Mouse (Mus musculus) midbrain, embryonic 15.5 days (tissue): ENCODE data around the gene Tmprss7. TPM values are rescaled to one million over a fixed set of nuclear protein-coding genes. Genes with fewer than 3 reads are reported as not detected.

Experiments used
- ATAC-seq: fragments of 200-750 bp; cut with Nextera tagmentation; replicated peaks from 2 replicates; pipeline ENCODE4 v1.8.0; 2017; ENCODE audit warnings: moderate TSS enrichment
- H3K27ac ChIP-seq: fragments of 300-500 bp; sonication (generic); 2 replicates; pipeline ENCODE4 v1.5.1; 2015; ENCODE audit warnings: mild to moderate bottlenecking, inconsistent platforms
- H3K27me3 ChIP-seq: fragments of 300-500 bp; sonication (generic); replicated peaks from 2 replicates; pipeline ENCODE4 v1.6.1; 2015; ENCODE audit warnings: inconsistent platforms
- H3K36me3 ChIP-seq: fragments of 300-500 bp; sonication (generic); replicated peaks from 2 replicates; pipeline ENCODE4 v1.6.1; 2015; ENCODE audit warnings: inconsistent platforms
- H3K4me1 ChIP-seq: fragments of 300-500 bp; sonication (generic); 2 replicates; pipeline ENCODE4 v1.6.1; 2015; ENCODE audit warnings: inconsistent platforms
- H3K4me2 ChIP-seq: fragments of 300-500 bp; sonication (generic); 2 replicates; pipeline ENCODE4 v1.6.1; 2015; ENCODE audit warnings: inconsistent platforms, mild to moderate bottlenecking, moderate library complexity
- H3K4me3 ChIP-seq: fragments of 300-500 bp; sonication (generic); 2 replicates; pipeline ENCODE4 v1.5.1; 2015; ENCODE audit warnings: mild to moderate bottlenecking, inconsistent platforms
- H3K9ac ChIP-seq: fragments of 300-500 bp; sonication (generic); 2 replicates; pipeline ENCODE4 v1.6.1; 2015; ENCODE audit warnings: mild to moderate bottlenecking, inconsistent platforms
- H3K9me3 ChIP-seq: fragments of 300-500 bp; sonication (generic); 2 replicates; pipeline ENCODE4 v1.6.1; 2016; ENCODE audit warnings: inconsistent platforms
- WGBS: fragments of 180-500 bp; shearing (Covaris S2); methylation state at CpG from one replicate; pipeline ENCODE4 v1.1.7; 2015; ENCODE audit warnings: mixed read lengths; 5-methylcytosine and 5-hydroxymethylcytosine counted together
- polyA plus RNA-seq: library from polyadenylated mRNA; unstranded; fragments of >200 nt; fragmentation: Nextera tagmentation; extraction: Ambion mirVana; gene quantifications from 2 replicates; pipeline ENCODE4 v1.2.1, GENCODE M21; 2015

Tmprss7 gene
- polyA plus RNA-seq, 1 experiment from 2014 or later, result 0.72 TPM

DNA sequence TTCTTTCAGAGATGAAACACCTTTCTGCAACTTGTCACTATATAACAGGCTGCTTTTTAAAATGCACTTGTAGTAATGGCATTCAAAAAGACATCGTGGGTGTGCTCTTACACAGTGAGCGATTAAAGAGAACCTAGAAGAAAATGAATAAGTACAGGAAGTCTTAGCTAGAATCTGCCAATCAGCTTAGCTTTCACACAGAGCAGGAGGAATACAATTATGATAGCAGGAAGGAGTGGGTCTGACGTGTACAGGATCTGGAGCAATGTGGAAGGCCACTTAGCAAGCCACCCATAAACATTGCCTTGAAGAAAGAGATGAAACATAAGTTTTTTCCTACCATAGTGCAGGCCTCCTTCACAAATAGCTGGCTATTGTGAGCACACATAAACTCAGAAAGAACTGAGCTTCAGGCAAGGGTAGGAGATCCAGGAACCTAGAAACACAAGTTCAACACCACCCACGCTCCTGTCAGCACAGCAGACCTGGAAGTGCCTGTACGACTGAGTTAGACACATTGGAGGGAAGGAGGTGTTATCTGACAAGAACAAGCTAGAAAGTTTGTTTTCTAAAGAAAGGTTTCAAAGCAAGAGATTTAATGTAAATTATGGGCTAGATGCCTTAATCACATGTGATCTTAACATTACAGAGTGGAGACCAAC lies 21.2 kb upstream of the Tmprss7 start:
- H3K4me3 ChIP-seq, result no peak overlapping the region
- H3K27ac ChIP-seq, result no peak overlapping the region
- H3K9me3 ChIP-seq, result no peaks in the 10 kb centered on the region
- H3K9ac ChIP-seq, result no peak overlapping the region
- 91% methylated on average over 5 of the region's 5 CpGs for WGBS
- H3K4me2 ChIP-seq, result no peak overlapping the region
- H3K36me3 ChIP-seq, result peaks cover 32% of the 10 kb centered on the region
- H3K27me3 ChIP-seq, result no peaks in the 10 kb centered on the region
- ATAC-seq, result no peak
- H3K4me1 ChIP-seq, result 0 out of 2 replicates have a peak, but pooled peaks cover 6% of the 10 kb centered on the region

DNA sequence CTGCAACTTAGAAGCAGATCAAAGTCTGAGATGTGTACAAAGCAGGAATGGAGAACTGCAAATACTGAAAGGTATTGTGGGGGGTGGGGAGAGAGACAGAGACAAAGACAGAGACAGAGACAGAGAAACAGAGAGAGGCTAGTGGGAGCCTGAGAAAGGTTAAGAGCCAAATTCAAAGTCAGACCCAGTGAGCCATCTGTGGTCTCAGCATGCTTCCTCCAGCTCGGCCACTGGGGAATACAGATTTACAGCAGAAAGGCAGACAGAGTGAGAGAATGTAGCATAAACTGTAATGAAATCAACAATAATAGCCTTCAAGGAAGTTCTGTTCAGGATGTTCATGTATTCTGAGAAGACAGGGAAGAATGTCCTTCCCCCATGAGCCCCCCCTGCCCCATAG lies 20.4 kb upstream of the Tmprss7 start:
- Histone ChIP-seq H3K4me2 (no peak overlapping the region), H3K27me3 (no peaks in the 10 kb centered on the region), H3K36me3 (peaks cover 31% of the 10 kb centered on the region), H3K9me3 (no peaks in the 10 kb centered on the region), H3K4me3 (no peak overlapping the region), H3K27ac (no peak overlapping the region), H3K9ac (no peak overlapping the region), H3K4me1 (0 out of 2 replicates have a peak, but pooled peaks cover 2% of the 10 kb centered on the region)
- 74% methylated on average over 1 of the region's 1 CpGs for WGBS
- ATAC-seq, result no peak

DNA sequence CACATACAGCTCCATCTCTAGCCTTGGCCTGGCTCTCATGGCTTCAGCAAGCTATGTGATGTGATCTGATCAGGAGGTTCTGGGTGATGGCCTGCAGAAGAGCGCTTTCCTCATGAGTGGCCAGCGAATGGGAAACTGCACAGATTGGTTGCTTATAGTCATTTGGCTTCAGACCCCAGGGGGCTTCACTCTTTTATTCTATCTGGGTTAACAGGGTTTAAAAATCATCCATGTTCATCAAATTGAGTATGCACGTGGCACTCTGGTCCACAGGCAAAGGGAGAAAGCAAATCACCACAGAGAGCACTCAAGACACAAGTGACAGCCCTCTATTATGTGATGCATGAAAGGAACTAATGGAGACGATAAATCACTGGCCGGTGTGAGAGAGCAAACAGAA lies 19.8 kb upstream of the Tmprss7 start:
- no peaks in the 10 kb centered on the region for H3K9me3 ChIP-seq
- no peak overlapping the region for H3K4me2 ChIP-seq
- 67% methylated on average over 5 of the region's 5 CpGs for WGBS
- H3K4me3 ChIP-seq, result no peak overlapping the region
- no peaks in the 10 kb centered on the region for H3K27me3 ChIP-seq
- no peak for ATAC-seq
- 0 out of 2 replicates have a peak, but pooled peaks cover 2% of the 10 kb centered on the region for H3K4me1 ChIP-seq
- H3K27ac ChIP-seq, result no peak overlapping the region
- peaks cover 25% of the 10 kb centered on the region for H3K36me3 ChIP-seq
- no peak overlapping the region for H3K9ac ChIP-seq

DNA sequence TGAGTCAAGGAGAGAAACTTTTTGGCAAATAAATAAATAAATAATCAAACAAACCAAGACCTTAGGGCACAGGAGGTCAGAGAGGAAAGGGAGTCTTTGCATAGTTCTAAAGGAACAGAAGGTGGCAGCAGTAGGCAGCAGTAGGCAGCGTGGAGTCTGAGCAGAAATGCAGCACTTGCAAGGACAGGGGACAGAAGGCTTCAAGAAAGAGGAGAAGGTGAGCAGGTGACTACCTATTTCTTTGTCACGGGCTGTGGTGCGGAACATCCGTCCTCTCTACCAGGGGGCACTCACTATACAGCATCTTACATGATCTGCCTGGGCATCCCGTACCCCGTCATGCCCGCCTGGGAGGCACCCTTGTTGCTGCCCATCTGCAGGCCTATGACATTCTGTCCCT lies 17.8 kb upstream of the Tmprss7 start:
- Histone ChIP-seq H3K9me3 (no peaks in the 10 kb centered on the region), H3K9ac (no peak overlapping the region), H3K27me3 (no peaks in the 10 kb centered on the region), H3K4me1 (0 out of 2 replicates have a peak, but pooled peaks cover 2% of the 10 kb centered on the region), H3K4me3 (no peak overlapping the region), H3K27ac (no peak overlapping the region), H3K36me3 (peaks cover 13% of the 10 kb centered on the region; the same call in 1 of the 2 replicates), H3K4me2 (no peak overlapping the region)
- WGBS, result 70% methylated on average over 7 of the region's 7 CpGs
- peak; percentile 12; the same call in 1 of the 2 replicates for ATAC-seq

DNA sequence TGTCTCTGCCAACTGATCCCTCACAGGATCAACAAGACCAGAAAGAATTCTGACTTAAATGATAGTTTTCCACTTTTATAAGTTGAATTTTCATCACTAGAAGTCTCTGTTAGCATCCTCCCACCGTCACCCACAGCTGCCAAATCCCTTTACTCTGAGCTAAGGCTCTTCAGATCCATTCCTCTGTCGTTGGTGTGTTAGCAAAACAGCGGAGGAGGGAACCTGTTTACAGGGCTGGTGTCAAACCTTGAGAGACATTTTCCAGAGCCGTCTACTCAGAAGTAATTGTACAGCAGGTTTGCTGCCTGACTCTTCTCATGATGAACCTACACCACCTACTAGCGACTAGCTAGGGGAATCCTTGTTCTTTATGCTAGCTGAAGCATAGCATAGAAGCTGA lies 5.8 kb upstream of the Tmprss7 start:
- Histone ChIP-seq H3K9me3 (no peaks in the 10 kb centered on the region), H3K4me1 (peaks cover 5% of the 10 kb centered on the region), H3K36me3 (no peaks in the 10 kb centered on the region), H3K27me3 (no peaks in the 10 kb centered on the region), H3K4me3 (no peak overlapping the region), H3K4me2 (no peak overlapping the region), H3K27ac (no peak overlapping the region), H3K9ac (no peak overlapping the region)
- WGBS, result 82% methylated on average over 5 of the region's 5 CpGs
- no peak for ATAC-seq

DNA sequence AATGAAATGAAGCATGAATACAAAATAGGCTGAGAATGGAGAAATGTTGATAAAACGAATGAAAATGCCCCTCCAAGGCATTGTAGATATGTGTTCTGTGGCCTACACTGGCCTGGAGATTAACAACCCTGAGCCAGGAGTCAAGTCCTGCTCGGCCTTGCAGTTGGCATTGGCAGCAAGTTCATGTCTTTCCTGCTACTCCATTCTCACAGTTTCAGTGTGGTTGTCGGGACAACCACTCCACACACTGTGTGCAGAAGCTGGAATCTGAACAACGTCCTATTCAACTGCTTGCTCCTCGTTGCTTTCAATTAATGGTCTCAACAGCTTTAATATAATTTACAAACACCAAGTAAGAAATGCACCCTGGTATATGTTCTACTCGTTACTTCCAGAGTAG lies 4.5 kb upstream of the Tmprss7 start:
- H3K9ac ChIP-seq, result no peak overlapping the region
- H3K4me3 ChIP-seq, result no peak overlapping the region
- no peaks in the 10 kb centered on the region for H3K36me3 ChIP-seq
- H3K27me3 ChIP-seq, result no peaks in the 10 kb centered on the region
- H3K9me3 ChIP-seq, result no peaks in the 10 kb centered on the region
- 52% methylated on average over 6 of the region's 6 CpGs for WGBS
- H3K27ac ChIP-seq, result no peak overlapping the region
- peak; percentile 60; the same call in 1 of the 2 replicates for ATAC-seq
- peaks cover 5% of the 10 kb centered on the region for H3K4me1 ChIP-seq
- H3K4me2 ChIP-seq, result no peak overlapping the region

DNA sequence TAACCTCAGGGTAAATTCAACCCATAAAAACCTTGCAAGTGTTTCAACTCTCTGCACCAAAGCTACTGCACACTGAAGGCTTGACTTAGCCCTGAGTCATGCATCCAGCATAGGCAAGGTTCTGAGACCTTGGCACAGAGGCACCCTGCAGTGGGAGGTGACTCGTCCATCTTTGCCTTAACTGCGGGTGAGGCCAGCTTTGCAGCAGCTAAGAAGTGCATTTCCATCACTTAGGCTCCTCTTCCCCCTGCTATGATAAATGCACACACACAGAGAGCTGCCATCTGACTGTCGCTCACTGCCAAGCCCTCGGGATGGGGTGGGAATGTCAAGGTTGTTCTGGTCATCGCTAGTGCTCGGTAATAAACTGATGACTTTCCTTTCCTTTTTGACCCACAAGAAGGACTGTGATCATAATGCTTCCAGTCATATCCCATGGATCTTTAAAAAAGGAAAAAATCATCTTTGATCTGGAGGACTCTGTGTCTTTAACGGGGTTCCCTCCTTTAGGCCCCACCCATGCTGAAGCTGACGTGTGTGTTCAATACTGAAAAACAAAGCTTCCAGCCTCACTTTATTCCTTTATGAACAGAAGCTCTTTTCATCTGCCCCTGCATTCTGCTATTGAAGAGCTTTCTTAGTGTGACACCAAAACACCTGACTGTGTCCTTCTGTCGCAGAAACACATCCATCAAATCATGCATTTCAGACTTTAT lies 2.1 kb upstream of the Tmprss7 start:
- H3K36me3 ChIP-seq, result no peaks in the 10 kb centered on the region
- H3K4me2 ChIP-seq, result no peak overlapping the region
- no peak overlapping the region for H3K4me3 ChIP-seq
- no peaks in the 10 kb centered on the region for H3K9me3 ChIP-seq
- no peaks in the 10 kb centered on the region for H3K27me3 ChIP-seq
- H3K4me1 ChIP-seq, result peaks cover 6% of the 10 kb centered on the region
- H3K27ac ChIP-seq, result no peak overlapping the region
- no peak overlapping the region for H3K9ac ChIP-seq
- ATAC-seq, result no peak
- WGBS, result 70% methylated on average over 9 of the region's 9 CpGs

DNA sequence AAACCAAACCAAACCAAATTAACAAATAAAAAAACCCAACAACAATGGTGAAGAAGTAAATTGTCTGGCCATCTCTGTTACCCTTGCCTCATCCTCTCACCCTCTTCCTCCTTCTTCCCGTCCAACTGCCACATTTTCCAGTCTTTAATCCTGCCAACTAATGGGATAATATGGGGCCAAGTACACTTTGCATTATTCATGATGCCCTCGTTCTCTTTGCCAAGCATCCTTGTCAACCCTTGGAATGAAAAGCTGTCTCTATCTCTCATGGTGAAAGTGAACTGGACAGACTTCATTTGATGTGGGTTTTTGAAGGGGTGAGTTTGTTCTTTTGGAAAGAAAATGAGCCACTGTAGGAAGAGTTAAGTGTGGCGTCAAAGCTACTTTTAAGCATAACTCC lies 607 bp downstream of the Tmprss7 start:
- Histone ChIP-seq H3K4me1 (peaks cover 14% of the 10 kb centered on the region), H3K9me3 (no peaks in the 10 kb centered on the region), H3K36me3 (no peaks in the 10 kb centered on the region), H3K27ac (no peak overlapping the region), H3K9ac (no peak overlapping the region), H3K27me3 (no peaks in the 10 kb centered on the region), H3K4me3 (no peak overlapping the region), H3K4me2 (no peak overlapping the region)
- ATAC-seq, result no peak
- 20% methylated on average over 3 of the region's 3 CpGs for WGBS

DNA sequence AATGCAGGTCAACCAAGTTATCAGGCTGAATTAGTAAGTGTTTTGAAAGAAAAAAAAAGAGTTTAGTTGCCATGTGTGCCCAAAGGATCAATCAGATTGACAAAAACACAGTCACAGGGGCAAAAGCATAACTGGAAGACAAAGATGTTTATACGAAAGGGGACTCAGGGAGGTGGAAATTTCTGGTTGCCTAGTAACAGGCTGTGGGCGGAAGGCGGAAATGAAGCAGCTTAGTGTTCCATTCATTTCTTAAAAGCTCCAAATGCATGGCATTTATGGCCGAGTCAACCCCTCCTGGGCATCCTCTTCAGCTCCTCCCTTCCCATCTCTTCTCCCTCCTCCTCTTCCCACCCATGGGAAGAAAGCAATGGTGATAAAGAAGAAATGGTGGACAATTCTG lies 3.3 kb downstream of the Tmprss7 start:
- H3K9me3 ChIP-seq, result no peaks in the 10 kb centered on the region
- no peaks in the 10 kb centered on the region for H3K27me3 ChIP-seq
- peaks cover 9% of the 10 kb centered on the region for H3K4me1 ChIP-seq
- H3K4me2 ChIP-seq, result 0 out of 2 replicates have a peak overlapping the region, but pooled peaks have one; percentile 10
- no peak overlapping the region for H3K4me3 ChIP-seq
- H3K9ac ChIP-seq, result no peak overlapping the region
- H3K27ac ChIP-seq, result peak overlapping the region; percentile 71
- ATAC-seq, result peak; percentile 83
- no peaks in the 10 kb centered on the region for H3K36me3 ChIP-seq
- 4% methylated on average over 4 of the region's 4 CpGs for WGBS

DNA sequence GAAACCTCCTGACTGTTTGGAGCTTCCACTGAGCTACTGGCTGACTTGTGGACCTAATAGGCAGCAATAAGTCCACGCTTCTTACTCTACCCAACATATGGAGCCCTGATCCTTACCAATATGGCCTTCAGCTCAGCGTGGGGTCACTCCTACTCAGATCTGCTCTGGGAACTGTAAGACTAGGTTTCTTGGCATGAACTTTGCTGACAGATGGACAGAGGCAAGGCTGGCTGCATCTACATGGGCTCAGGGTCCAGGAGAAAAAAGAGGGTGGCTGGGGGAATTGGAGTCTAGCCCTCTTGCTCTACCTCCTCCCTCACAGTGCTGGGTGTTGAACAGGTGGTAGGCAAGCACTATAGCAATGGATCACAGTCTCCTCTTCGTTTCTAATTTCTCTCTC lies 6.6 kb downstream of the Tmprss7 start:
- H3K27me3 ChIP-seq, result no peaks in the 10 kb centered on the region
- H3K4me1 ChIP-seq, result peaks cover 9% of the 10 kb centered on the region
- no peaks in the 10 kb centered on the region for H3K36me3 ChIP-seq
- no peak overlapping the region for H3K27ac ChIP-seq
- H3K9me3 ChIP-seq, result no peaks in the 10 kb centered on the region
- ATAC-seq, result no peak
- no peak overlapping the region for H3K9ac ChIP-seq
- H3K4me2 ChIP-seq, result no peak overlapping the region
- 85% methylated on average over 3 of the region's 3 CpGs for WGBS
- H3K4me3 ChIP-seq, result no peak overlapping the region

DNA sequence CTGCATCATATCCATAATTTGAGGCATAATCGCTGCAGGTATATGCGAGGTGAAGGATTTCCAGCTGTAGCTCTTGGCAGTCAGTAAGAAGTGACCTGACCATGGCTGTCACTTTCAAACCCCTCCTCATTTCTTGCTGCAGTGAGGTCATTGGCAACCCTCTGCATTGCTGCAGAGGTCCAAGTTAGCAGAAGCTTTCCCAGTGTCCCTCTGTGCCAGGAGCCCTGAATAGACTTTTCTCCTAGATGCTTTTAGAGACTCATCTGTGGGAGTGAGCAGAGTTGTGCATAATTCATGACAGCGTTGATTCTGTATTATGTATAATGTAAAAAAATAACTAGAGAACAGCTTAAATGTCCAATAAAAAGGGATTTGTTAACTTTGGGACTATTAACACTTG lies 8.2 kb downstream of the Tmprss7 start:
- no peak for ATAC-seq
- no peak overlapping the region for H3K27ac ChIP-seq
- 68% methylated on average over 3 of the region's 3 CpGs for WGBS

DNA sequence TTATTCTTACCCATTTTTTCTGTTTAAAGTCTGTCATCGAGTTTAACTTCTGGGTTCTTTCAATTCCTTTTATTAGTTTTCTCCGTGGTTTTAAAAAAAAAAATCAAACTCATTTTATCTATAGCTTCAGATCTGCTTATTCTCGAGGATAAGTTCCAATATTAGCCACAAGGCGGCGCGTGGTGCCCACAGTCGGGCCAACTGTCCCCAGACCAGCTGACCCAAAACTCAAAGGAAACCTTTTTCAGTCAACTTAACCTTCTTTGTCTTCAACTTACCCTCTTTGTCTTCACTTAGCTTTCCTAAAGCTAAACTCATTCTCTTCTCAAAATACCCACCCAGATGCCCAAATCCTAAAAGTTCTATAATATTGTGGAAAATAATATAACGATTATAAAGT lies 8.6 kb downstream of the Tmprss7 start:
- H3K4me3 ChIP-seq, result no peak overlapping the region
- 16% methylated on average over 8 of the region's 8 CpGs for WGBS
- H3K9me3 ChIP-seq, result no peaks in the 10 kb centered on the region
- ATAC-seq, result no peak; the same call in 1 of the 2 replicates
- no peaks in the 10 kb centered on the region for H3K36me3 ChIP-seq
- no peaks in the 10 kb centered on the region; the same call in 1 of the 2 replicates for H3K4me1 ChIP-seq
- H3K27me3 ChIP-seq, result no peaks in the 10 kb centered on the region
- H3K9ac ChIP-seq, result no peak overlapping the region
- H3K27ac ChIP-seq, result no peak overlapping the region
- no peak overlapping the region for H3K4me2 ChIP-seq

More for the DNA sequence above, 8.2 kb downstream of the Tmprss7 start:
- Histone ChIP-seq H3K9me3 (no peaks in the 10 kb centered on the region), H3K4me3 (no peak overlapping the region), H3K4me2 (no peak overlapping the region), H3K9ac (no peak overlapping the region), H3K27me3 (no peaks in the 10 kb centered on the region), H3K4me1 (peaks cover 4% of the 10 kb centered on the region), H3K36me3 (no peaks in the 10 kb centered on the region)

DNA sequence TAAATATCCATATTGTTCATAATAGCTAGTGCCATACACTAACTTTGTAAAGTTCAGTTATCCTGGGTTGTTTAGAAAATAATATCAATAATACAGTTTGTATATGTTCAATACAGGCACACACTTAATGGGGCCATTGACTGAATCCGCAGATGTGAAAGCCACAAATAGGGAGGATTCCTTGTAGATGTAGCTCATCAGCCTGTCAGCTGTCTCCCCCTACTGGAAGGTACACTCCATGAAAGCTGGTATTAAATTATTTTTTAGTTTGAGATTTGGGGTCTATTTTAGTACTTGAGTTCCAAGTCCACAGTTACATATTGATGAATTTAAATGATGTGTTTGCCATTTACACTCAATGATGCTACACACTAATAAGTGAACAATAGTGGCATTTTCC lies 17.0 kb downstream of the Tmprss7 start:
- WGBS, result 35% methylated on average over 1 of the region's 1 CpGs
- H3K4me3 ChIP-seq, result no peak overlapping the region
- no peaks in the 10 kb centered on the region for H3K36me3 ChIP-seq
- H3K27me3 ChIP-seq, result no peaks in the 10 kb centered on the region
- H3K9ac ChIP-seq, result no peak overlapping the region
- H3K4me1 ChIP-seq, result no peaks in the 10 kb centered on the region
- no peak overlapping the region for H3K27ac ChIP-seq
- no peaks in the 10 kb centered on the region for H3K9me3 ChIP-seq
- no peak overlapping the region for H3K4me2 ChIP-seq
- peak; percentile 9; the same call in 1 of the 2 replicates for ATAC-seq
